Mouse (Mus musculus) limb, embryonic 10.5 days (tissue): ENCODE measurements around the gene Myh9. TPM values are rescaled to one million over a fixed set of nuclear protein-coding genes. Genes with fewer than 3 reads are reported as not detected.
A peak's percentile ranks its signal among the peaks of the same experiment; 100 is the strongest.

Source experiments
- DNase-seq: peaks from one replicate; pipeline ENCODE4 v3.0.0-alpha.2; 2017; ENCODE audit warnings: low spot score
- H3K27ac ChIP-seq: fragments of 300-500 bp; sonication (generic); 2 replicates; pipeline ENCODE4 v1.5.1; 2016; ENCODE audit warnings: mild to moderate bottlenecking
- H3K27me3 ChIP-seq: fragments of 300-500 bp; sonication (generic); 2 replicates; pipeline ENCODE4 v1.6.1; 2016; ENCODE audit warnings: low read depth, mild to moderate bottlenecking; ENCODE audit not compliant: poor library complexity, severe bottlenecking
- H3K36me3 ChIP-seq: fragments of 300-500 bp; sonication (generic); 2 replicates; pipeline ENCODE4 v1.6.1; 2016; ENCODE audit warnings: mild to moderate bottlenecking, moderate library complexity
- H3K4me1 ChIP-seq: fragments of 300-500 bp; sonication (generic); 2 replicates; pipeline ENCODE4 v1.6.1; 2016
- H3K4me3 ChIP-seq: fragments of 300-500 bp; sonication (generic); 2 replicates; pipeline ENCODE4 v1.5.1; 2016; ENCODE audit warnings: mild to moderate bottlenecking, moderate library complexity
- H3K9me3 ChIP-seq: fragments of 300-500 bp; sonication (generic); replicated peaks from 2 replicates; pipeline ENCODE4 v1.6.1; 2016; ENCODE audit warnings: mild to moderate bottlenecking
- WGBS: fragments of 180-500 bp; shearing (Covaris S2); methylation state at CpG from one replicate; pipeline ENCODE4 v1.1.7; 2016; 5-methylcytosine and 5-hydroxymethylcytosine counted together
- polyA plus RNA-seq: library from polyadenylated mRNA; unstranded; fragments of >200 nt; fragmentation: Nextera tagmentation; extraction: Ambion mirVana; gene quantifications from 2 replicates; pipeline ENCODE4 v1.2.1, GENCODE M21; 2016

Myh9 gene
- polyA plus RNA-seq, 1 experiment from 2014 or later = 39.2 TPM

DNA sequence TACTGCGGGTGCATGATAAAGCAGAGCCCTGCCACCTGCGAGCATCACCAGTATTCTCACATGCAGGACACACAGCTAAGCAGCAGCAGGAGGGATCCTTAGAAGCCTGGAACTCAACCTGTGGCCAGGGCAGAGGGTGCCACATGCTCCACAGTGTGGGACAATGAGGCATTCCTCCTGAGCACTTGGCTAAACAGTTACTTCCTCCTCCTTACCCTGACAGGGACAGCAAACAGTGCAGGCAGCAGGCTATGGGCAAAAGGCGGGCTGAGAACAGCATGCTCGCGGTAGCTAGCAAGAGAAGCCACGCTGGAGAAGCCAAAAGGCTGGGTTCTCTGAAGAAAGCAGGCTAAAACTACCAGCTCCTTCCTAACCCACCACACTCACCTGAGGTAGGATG, 14.2 kb downstream of the Myh9 start:
- Histone ChIP-seq H3K27ac (peak overlapping the region; percentile 79), H3K4me1 (peaks cover 37% of the 10 kb centered on the region), H3K27me3 (no peaks in the 10 kb centered on the region), H3K36me3 (peaks cover 36% of the 10 kb centered on the region), H3K4me3 (0 out of 2 replicates have a peak overlapping the region, but pooled peaks have one; percentile 2), H3K9me3 (no peaks in the 10 kb centered on the region)
- 17% methylated on average over 6 of the region's 6 CpGs for WGBS
- DNase-seq = no peak

- H3K36me3 ChIP-seq = peaks cover 33% of the 10 kb centered on the region
- H3K4me3 ChIP-seq = 0 out of 2 replicates have a peak overlapping the region, but pooled peaks have one; percentile 2
- H3K27ac ChIP-seq = peak overlapping the region; percentile 79
- H3K27me3 ChIP-seq = no peaks in the 10 kb centered on the region
- WGBS = 18% methylated on average over 7 of the region's 7 CpGs
- H3K9me3 ChIP-seq = no peaks in the 10 kb centered on the region
- H3K4me1 ChIP-seq = peaks cover 37% of the 10 kb centered on the region
- DNase-seq = no peak
Observed at GRCm38 (mm10) chr15:77827379-77827778, 14.6 kb downstream of the Myh9 start.

GRCm38 (mm10) chr15:77825382-77825781, 16.6 kb downstream of the Myh9 start:
- DNase-seq = no peak
- Histone ChIP-seq H3K36me3 (peaks cover 16% of the 10 kb centered on the region), H3K4me3 (no peak overlapping the region), H3K27ac (no peak overlapping the region), H3K27me3 (no peaks in the 10 kb centered on the region), H3K9me3 (no peaks in the 10 kb centered on the region), H3K4me1 (peaks cover 55% of the 10 kb centered on the region)
- WGBS = 97% methylated on average over 1 of the region's 1 CpGs

- no peaks in the 10 kb centered on the region for H3K27me3 ChIP-seq
- peaks cover 61% of the 10 kb centered on the region for H3K4me1 ChIP-seq
- H3K9me3 ChIP-seq = no peaks in the 10 kb centered on the region
- no peak for DNase-seq
- H3K4me3 ChIP-seq = no peak overlapping the region
- peaks cover 9% of the 10 kb centered on the region; the same call in 1 of the 2 replicates for H3K36me3 ChIP-seq
- WGBS = 97% methylated on average over 1 of the region's 1 CpGs
- H3K27ac ChIP-seq = no peak overlapping the region
Observed at GRCm38 (mm10) chr15:77824321-77824720, 17.7 kb downstream of the Myh9 start.

DNA sequence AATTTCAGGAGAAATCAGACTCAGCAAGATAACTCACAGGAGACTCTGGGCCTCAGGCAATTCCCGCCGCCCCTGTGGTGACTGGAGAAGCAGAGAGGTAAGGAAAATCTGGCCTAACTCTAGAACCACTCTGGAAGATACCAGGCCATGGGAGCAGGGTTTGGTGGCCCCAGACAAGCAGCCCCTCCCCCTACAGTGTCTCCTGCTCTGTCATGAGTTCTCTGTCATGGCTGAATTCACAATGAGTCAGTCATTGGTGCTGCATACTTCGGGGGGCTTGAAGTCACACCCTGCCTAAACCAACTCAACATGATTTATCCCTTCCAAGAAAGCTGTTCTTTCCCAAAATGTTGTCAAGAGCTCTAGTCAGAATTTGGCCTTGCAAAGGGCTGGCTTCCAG, 18.3 kb downstream of the Myh9 start:
- H3K9me3 ChIP-seq = no peaks in the 10 kb centered on the region
- no peak overlapping the region for H3K27ac ChIP-seq
- H3K27me3 ChIP-seq = no peaks in the 10 kb centered on the region
- peaks cover 61% of the 10 kb centered on the region for H3K4me1 ChIP-seq
- DNase-seq = no peak
- 82% methylated on average over 3 of the region's 3 CpGs for WGBS
- 0 out of 2 replicates have a peak, but pooled peaks cover 9% of the 10 kb centered on the region for H3K36me3 ChIP-seq
- no peak overlapping the region for H3K4me3 ChIP-seq

- Histone ChIP-seq H3K36me3 (0 out of 2 replicates have a peak, but pooled peaks cover 9% of the 10 kb centered on the region), H3K4me1 (peaks cover 58% of the 10 kb centered on the region), H3K9me3 (no peaks in the 10 kb centered on the region), H3K27me3 (no peaks in the 10 kb centered on the region), H3K4me3 (no peak overlapping the region), H3K27ac (no peak overlapping the region)
- 75% methylated on average over 6 of the region's 6 CpGs for WGBS
- no peak for DNase-seq
Observed at GRCm38 (mm10) chr15:77823196-77823595, 18.8 kb downstream of the Myh9 start.

DNA sequence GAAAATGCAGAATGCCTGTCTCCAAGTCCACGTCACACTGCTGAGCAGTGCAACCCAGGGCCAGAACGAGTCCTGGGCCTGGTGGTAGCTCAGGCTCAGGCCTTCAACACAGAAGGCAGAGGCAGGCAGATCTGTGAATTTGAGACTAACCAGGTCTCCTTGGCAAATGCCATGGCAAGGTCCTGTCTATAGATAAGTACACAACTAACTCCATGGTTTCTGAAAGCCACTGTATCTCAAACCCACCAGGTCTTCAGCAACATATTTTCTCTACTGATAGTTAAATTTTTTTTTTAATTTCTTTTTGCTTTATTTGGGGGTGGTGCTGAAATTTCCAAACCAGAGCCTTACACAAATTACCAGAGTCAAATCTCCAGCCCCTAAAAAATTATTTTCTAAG, 19.3 kb downstream of the Myh9 start:
- Histone ChIP-seq H3K27me3 (no peaks in the 10 kb centered on the region), H3K4me1 (peaks cover 58% of the 10 kb centered on the region), H3K9me3 (no peaks in the 10 kb centered on the region), H3K36me3 (0 out of 2 replicates have a peak, but pooled peaks cover 9% of the 10 kb centered on the region), H3K4me3 (no peak overlapping the region), H3K27ac (0 out of 2 replicates have a peak overlapping the region, but pooled peaks have one; percentile 53)
- WGBS = 53% methylated on average over 2 of the region's 2 CpGs
- no peak for DNase-seq

DNA sequence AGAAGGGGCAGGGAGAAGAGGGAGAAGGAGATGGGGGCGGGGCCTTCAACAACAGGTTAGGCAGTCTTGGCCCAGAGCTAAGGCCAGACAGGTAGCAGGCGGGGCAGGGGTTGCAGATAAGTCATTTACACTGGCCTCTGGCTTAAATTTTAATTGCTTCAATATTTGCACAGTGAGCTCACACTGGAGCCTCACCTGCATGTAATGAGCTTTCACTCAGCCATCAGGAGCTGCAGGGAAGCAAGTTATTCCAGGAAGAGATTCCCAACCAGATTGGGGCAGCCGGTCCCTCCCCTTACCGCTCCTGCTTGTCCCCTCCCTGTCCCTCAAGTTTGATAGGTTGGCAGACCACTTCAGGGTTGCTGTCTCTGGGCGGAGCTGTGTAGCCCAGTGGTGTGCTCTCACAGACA, 19.9 kb downstream of the Myh9 start:
- Histone ChIP-seq H3K27ac (peak overlapping the region; percentile 53), H3K36me3 (0 out of 2 replicates have a peak, but pooled peaks cover 9% of the 10 kb centered on the region), H3K4me3 (no peak overlapping the region), H3K9me3 (no peaks in the 10 kb centered on the region), H3K4me1 (peaks cover 57% of the 10 kb centered on the region), H3K27me3 (no peaks in the 10 kb centered on the region)
- DNase-seq = no peak
- WGBS = 49% methylated on average over 5 of the region's 5 CpGs

DNA sequence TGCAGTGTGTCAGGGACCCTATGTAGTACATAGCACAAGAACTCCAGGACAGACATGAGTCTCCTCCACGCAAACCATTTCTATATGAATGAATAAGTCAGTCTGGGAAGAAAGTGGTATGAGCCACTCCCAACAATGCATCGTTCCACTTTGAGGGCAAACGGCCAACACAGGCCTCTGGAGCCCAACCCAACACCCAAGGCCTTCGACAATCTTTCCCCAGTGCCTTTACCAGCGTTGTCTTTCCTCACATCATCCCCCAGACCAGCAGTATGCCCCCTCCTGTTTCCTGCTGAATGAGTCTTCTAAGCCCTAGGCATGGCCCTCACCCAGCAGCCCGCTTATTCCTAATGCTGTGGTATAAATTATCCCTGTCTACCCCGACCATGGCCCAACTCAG, 20.6 kb downstream of the Myh9 start:
- peaks cover 58% of the 10 kb centered on the region for H3K4me1 ChIP-seq
- H3K27ac ChIP-seq = peak overlapping the region; percentile 53
- H3K36me3 ChIP-seq = 0 out of 2 replicates have a peak, but pooled peaks cover 9% of the 10 kb centered on the region
- DNase-seq = no peak
- WGBS = 64% methylated on average over 7 of the region's 7 CpGs
- no peaks in the 10 kb centered on the region for H3K27me3 ChIP-seq
- H3K4me3 ChIP-seq = no peak overlapping the region
- H3K9me3 ChIP-seq = no peaks in the 10 kb centered on the region

GRCm38 (mm10) chr15:77820480-77821163, 21.4 kb downstream of the Myh9 start:
- no peak overlapping the region for H3K4me3 ChIP-seq
- WGBS = 41% methylated on average over 3 of the region's 3 CpGs
- H3K36me3 ChIP-seq = 0 out of 2 replicates have a peak, but pooled peaks cover 9% of the 10 kb centered on the region
- H3K27ac ChIP-seq = peak overlapping the region; percentile 12; the same call in 1 of the 2 replicates
- H3K9me3 ChIP-seq = no peaks in the 10 kb centered on the region
- H3K4me1 ChIP-seq = peaks cover 64% of the 10 kb centered on the region
- DNase-seq = no peak
- H3K27me3 ChIP-seq = no peaks in the 10 kb centered on the region

DNA sequence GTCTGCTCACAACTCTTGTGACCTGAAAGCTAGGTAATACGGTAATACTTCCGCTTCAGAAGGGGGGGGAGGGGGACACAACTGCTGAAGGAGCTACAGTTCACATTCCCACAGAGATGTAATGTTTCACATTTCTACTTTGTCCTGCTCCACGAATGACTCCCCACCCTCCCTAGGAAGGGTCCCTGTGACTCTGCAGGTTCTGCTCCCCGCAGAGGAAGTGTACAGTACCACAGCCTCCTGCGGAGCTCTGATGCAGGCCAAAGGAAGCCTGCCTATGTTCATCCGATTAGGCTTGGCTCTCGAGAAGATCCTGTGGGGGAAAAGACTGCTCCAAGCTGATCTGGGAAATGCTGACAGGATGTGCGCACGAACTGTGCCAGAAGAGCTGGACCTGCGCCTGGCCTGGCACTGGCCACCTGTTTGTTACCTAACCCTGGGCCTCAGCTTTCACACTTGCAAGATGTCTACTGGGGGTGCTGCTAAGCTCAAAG, 22.0 kb downstream of the Myh9 start:
- WGBS = 77% methylated on average over 10 of the region's 10 CpGs
- no peak overlapping the region for H3K27ac ChIP-seq
- peaks cover 71% of the 10 kb centered on the region for H3K4me1 ChIP-seq
- no peak overlapping the region for H3K4me3 ChIP-seq
- no peak for DNase-seq
- no peaks in the 10 kb centered on the region for H3K9me3 ChIP-seq
- no peaks in the 10 kb centered on the region for H3K27me3 ChIP-seq
- 0 out of 2 replicates have a peak, but pooled peaks cover 4% of the 10 kb centered on the region for H3K36me3 ChIP-seq

DNA sequence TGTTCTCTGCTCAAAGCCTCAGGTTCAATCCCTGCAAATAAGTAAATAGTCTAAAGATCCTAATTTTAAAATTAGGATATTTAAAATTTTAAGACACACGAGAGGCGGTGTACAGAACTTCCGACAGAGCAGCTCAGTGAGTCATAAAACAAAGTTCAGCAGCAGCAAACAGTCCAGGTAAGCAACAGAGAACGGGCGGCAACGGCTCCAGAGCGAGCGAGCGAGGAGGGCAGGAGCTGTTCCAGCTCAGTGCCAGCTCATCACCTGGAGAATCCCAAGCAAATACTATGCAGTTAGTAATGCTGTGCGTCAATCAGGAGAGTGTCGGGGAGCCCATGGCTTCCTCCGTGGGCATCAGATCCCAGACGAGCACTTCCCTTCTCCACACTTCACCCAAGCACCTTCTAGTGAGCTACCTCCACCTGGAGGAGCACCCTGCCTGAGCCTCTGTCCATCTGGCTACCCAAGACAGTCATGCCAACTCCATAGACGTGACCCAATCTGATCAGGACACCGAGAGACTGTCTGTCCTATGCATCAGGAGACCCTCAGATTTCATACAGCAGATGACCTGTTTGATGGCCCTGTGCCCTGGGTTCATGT, 23.3 kb downstream of the Myh9 start:
- Histone ChIP-seq H3K36me3 (0 out of 2 replicates have a peak, but pooled peaks cover 3% of the 10 kb centered on the region), H3K4me1 (peaks cover 80% of the 10 kb centered on the region), H3K9me3 (no peaks in the 10 kb centered on the region), H3K27ac (no peak overlapping the region), H3K4me3 (no peak overlapping the region), H3K27me3 (no peaks in the 10 kb centered on the region)
- DNase-seq = no peak
- WGBS = 87% methylated on average over 15 of the region's 15 CpGs

DNA sequence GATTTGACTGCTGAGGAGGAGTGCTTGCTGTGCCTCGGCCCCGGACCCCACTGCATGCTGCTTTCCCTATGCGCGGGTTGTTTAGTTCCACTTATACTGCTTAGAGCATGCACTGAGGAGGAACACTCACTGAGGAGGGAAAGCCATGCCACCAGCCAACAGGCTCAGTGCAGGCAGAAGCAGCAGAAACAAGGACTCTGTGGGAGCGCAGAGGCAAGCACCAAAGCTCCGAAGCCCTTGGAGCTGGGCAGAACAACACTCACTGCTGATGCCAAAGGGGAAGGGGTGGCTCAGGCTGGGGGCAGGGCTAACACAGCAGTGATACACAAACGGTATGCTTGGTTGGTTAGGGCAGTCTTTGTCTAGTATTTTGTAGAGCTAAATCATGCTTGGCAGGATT, 24.6 kb downstream of the Myh9 start:
- H3K27me3 ChIP-seq = no peaks in the 10 kb centered on the region
- no peak for DNase-seq
- H3K9me3 ChIP-seq = no peaks in the 10 kb centered on the region
- H3K4me3 ChIP-seq = no peak overlapping the region
- 0 out of 2 replicates have a peak overlapping the region, but pooled peaks have one; percentile 22 for H3K27ac ChIP-seq
- H3K36me3 ChIP-seq = peaks cover 7% of the 10 kb centered on the region
- WGBS = 76% methylated on average over 7 of the region's 7 CpGs
- H3K4me1 ChIP-seq = peaks cover 72% of the 10 kb centered on the region
